Mouse (Mus musculus) thymus, postnatal 14 days (tissue): ENCODE data around the gene Polr2f.

Source experiments
- DNase-seq: peaks from one replicate; pipeline ENCODE4 v3.0.0; 2021

The Polr2f gene

GRCm38 (mm10) chr15:79162822-79163221 is 22.0 kb downstream of the Polr2f start:
- peak; percentile 12 for DNase-seq

DNA sequence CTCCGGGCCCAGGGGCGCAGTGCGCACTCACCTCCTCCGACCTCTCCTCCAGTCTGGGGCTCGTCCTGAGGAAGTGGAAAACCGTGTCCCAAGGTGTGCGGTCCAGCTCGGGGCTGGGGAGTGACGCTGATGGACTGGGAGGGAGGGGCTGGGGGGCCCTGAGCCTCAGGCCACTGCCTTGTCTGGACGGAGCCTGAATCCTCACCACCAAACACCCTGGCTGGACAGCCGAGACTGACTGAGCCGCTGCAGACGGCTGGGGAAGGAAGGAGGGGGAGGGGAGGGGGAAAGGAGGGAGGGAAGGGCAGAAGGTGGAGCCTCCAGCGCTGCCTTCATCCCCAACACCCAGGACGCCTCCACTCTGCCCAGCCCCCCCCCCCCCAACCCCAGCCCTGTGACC is 23.4 kb downstream of the Polr2f start:
- no peak for DNase-seq

DNA sequence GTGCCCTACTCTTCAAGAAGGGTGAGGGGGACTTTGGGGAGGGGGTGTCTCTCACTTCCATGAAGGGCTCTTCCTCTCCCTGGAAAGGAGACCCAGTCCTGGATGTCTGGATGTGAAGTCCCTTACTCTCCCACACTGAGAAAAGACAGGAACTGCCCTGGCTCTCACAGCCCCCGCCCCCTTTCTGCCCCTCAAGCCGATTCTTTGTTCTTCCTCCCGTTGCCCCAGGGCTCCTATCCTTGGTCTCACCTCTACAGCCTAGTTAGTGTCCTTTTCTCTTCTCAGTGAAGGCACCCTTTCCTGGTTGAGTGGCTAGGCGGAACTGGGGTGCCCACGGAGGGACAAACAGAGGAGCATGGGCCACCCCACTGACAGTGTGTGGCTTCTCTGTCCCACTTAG is 24.3 kb downstream of the Polr2f start, which contains the start of gene Sox10:
Gene Sox10 (minus strand): TSS at position 101 of the 400 bp plus-strand sequence.
- no peak for DNase-seq

GRCm38 (mm10) chr15:79166712-79167111 is 25.9 kb downstream of the Polr2f start:
- DNase-seq = no peak

GRCm38 (mm10) chr15:79176905-79177304 is 36.1 kb downstream of the Polr2f start:
- DNase-seq = no peak

- no peak for DNase-seq
Observed at GRCm38 (mm10) chr15:79185213-79185612, 44.4 kb downstream of the Polr2f start.

DNA sequence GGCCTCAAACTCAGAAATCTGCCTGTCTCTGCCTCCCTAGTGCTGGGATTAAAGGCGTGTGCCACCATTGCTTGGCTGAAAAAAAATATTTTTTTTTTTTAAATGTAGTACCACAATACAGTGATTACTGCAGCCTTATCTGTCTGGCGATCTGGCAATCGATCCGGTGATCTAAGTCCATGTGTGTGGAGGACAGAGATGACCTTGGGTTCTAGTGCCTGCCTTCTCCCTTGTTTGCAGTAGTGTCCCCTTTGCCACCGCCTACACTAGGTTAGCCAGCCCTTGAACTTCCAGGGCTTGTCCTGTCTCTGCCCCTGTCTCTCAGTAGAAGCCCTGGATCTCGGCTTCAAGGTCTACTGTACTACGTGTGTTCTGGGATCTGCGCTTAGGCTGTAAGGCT is 47.0 kb downstream of the Polr2f start:
- no peak for DNase-seq

DNA sequence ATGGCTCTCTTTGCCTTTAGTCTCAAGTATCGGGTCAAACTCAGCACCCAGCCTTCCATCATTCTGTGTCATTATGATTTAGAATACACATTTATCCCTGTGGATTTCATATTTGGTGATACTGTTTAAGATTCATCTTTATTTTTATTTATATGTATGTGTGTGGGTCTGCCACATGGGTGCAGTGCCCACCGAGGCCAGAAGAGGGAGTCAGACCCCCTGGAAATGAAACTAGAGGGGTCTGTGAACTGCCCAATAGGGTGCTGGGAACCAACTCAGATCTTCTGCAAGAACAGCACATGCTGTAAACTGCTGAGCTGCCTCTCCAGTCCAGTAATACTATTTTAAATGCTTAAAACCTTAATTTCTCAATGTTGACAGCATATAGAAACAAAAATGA is 50.6 kb downstream of the Polr2f start:
- DNase-seq = no peak

- DNase-seq = no peak
Observed at GRCm38 (mm10) chr15:79192450-79192849, 51.6 kb downstream of the Polr2f start.

DNA sequence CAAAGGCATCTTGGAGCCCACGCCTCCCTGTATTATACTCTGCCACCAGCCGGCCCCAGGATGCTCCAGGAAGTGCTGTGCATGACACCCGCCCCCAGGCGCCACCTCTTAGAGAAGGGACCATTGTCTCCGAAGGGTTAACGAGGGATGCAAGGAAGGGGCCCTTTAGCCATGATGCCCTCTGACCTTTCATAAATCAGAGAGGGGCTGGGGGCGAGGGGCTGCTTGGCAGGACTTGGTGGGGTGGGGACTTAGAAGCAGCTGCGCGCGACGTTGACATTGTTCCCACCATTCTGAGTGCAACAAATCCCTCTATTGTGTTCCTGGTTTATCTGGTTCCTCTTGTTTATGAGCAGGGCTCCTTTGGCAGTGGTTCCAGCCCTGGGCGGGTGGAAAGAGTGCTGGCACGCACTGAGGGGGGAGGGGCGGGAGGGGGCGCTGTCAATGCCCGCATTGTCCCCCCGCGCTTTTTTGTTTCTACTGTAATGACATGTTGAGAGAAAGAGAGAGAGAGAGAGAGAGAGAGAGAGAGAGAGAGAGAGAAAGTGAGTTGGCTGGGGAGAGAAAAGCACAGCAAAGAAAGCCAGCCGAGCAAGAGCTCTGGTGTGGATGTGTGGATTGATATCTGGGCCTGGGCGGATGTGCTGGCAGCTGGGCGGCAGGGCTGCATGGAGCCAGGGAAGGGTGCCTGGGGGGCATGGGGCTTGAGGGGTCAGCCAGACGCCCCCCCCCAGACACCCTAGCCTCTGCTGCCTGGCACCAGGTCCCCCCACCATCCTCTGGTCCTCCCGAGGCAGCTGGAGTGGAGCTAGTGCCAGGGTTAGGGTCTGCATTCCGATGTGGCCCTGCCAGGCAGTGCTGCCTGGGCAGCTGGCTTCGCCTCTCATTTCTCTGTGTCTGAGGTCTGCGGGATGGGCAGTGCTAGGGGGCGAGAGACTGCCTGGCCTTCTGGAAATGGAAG is 52.4 kb downstream of the Polr2f start:
- no peak for DNase-seq

DNA sequence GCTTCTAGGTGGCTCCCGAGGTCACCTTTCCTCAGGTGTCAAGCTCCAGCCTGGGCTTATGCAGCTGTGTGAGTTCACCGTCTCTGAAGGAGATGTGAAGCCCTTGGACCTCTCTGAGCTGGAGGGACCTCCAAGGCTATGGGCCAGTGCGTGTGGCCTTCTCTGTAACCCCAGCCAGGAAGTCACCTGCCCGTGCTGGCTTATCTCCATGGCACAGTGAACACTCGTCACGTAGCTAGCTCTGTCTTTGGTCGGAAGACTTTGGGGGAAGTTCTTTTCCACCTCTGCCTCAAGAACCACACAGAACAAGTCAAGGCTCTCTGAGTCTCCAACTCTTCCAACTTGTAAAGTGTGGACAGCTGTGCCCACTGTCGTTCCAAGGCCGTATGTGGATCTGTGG is 53.2 kb downstream of the Polr2f start:
- DNase-seq = no peak

- no peak for DNase-seq
Observed at GRCm38 (mm10) chr15:79194946-79195345, 54.1 kb downstream of the Polr2f start.

- no peak for DNase-seq
Observed at GRCm38 (mm10) chr15:79195492-79195891, 54.7 kb downstream of the Polr2f start.

GRCm38 (mm10) chr15:79199390-79199976 is 58.7 kb downstream of the Polr2f start:
- DNase-seq = no peak
